Comparison of ENCODE assay signal across 8 mouse cellular contexts in genomic region chr15:81839634-81840033, GRCm38 (mm10). TPM values are rescaled to one million over a fixed set of nuclear protein-coding genes. Genes with fewer than 3 reads are reported as not detected.
DNase-seq lines count a peak whose midpoint lies in the region; ATAC-seq and TF ChIP-seq lines count a peak whose summit lies in the region.
"Had no signal": no experiment of that assay in that cellular context is flagged by ENCODE, and none has a peak within 500 bp of the region (broad histone marks: within the 10 kb centered on the region; RNA-seq: fewer than 3 reads in every experiment).

No protein-coding gene starts in this region.

- H3K27ac ChIP-seq in midbrain, postnatal 0 days (ENCODE audit: low read depth, low read length) = no peak overlapping the region

- peak; percentile 88 for ATAC-seq in midbrain, postnatal 0 days (ENCODE audit: low FRiP score)

- H3K27me3 ChIP-seq in midbrain, postnatal 0 days (ENCODE audit: insufficient read depth, low read length) = no peaks in the 10 kb centered on the region

- H3K4me2 ChIP-seq in midbrain, postnatal 0 days (ENCODE audit: low read depth, low read length, poor library complexity, severe bottlenecking) = no peak overlapping the region

- no peaks in the 10 kb centered on the region for H3K36me3 ChIP-seq in midbrain, postnatal 0 days (ENCODE audit: insufficient read depth, low read length)

- H3K9ac ChIP-seq in midbrain, postnatal 0 days (replicated peaks; ENCODE audit: low read length, poor library complexity, severe bottlenecking) = no peak overlapping the region

- H3K4me1 ChIP-seq in midbrain, postnatal 0 days (ENCODE audit: insufficient read depth, low read length) = no peaks in the 10 kb centered on the region

- intact Hi-C loops in heart, postnatal 25 days (cut with DNase I) = loop anchor here (2.0 kb wide), 1 partner anchor 19 kb away; the partner anchor contains the start of gene Tob2
- intact Hi-C loops in left cerebral cortex, postnatal 10 days (cut with DNase I) = no loop called here

- DNase-seq in Muller cell, postnatal 12 days (ENCODE audit: inconsistent ontology term) = peak; percentile 92
- DNase-seq in adrenal gland, adult 2 months = peak; percentile 93
- DNase-seq in fibroblast of lung, adult 2 months (ENCODE audit: low read depth) = peak; percentile 78
- DNase-seq in heart, postnatal 25 days (ENCODE audit: low spot score) = peak; percentile 91
- DNase-seq in left cerebral cortex, postnatal 10 days (ENCODE audit: extremely low spot score in 1 of 2, low spot score in 2 of 2) = peak; percentile 72 to 84
- DNase-seq in midbrain, postnatal 0 days (ENCODE audit: low spot score) = peak; percentile 91
- DNase-seq in yolk sac, embryonic 10.5 days (ENCODE audit: low spot score) = no peak

- H3K4me3 ChIP-seq in midbrain, postnatal 0 days (ENCODE audit: low read depth, low read length) = no peak overlapping the region
- H3K4me3 ChIP-seq: megakaryocyte, embryonic 14.5 days had no signal

- no peak for TF ChIP-seq CTCF in midbrain, postnatal 0 days (IDR thresholded peaks at IDR 0.05)

- H3K9me3 ChIP-seq in midbrain, postnatal 0 days (ENCODE audit: low read length) = no peaks in the 10 kb centered on the region
- H3K9me3 ChIP-seq: megakaryocyte, embryonic 14.5 days had no signal

- WGBS in midbrain, postnatal 0 days = 50% methylated on average over 5 of the region's 5 CpGs

RNA-seq across cellular contexts. Expression of gene Tob2, which starts 19.0 kb away (rescaled TPM):
- total RNA-seq in adrenal gland, adult 2 months (2021) = 100 to 1,000 TPM in 1 of 2 experiments, 10 to 100 TPM in 1; 96.0 to 102 TPM
- polyA plus RNA-seq in adrenal gland, adult 2 months (2012; rRNA removed) = 69.9 and 76.1 TPM in 2 replicates
- total RNA-seq in heart, postnatal 25 days (2021) = 10 to 100 TPM; 66.9 to 95.5 TPM
- 10 to 100 TPM; 25.5 to 29.9 TPM for total RNA-seq in left cerebral cortex, postnatal 10 days (2021)
- total RNA-seq in midbrain, postnatal 0 days (2014; rRNA removed) = 10.9 and 15.4 TPM in 2 replicates
- 12.2 and 14.2 TPM in 2 replicates for polyA plus RNA-seq in midbrain, postnatal 0 days (2015; fragmentation: Nextera tagmentation; extraction: Ambion mirVana)

RNA-seq across cellular contexts. Expression of gene Phf5a, which starts 32.1 kb away (rescaled TPM):
- total RNA-seq in adrenal gland, adult 2 months (2021) = 10 to 100 TPM; 59.6 to 59.8 TPM
- polyA plus RNA-seq in adrenal gland, adult 2 months (2012; rRNA removed) = 27.7 and 37.1 TPM in 2 replicates
- total RNA-seq in heart, postnatal 25 days (2021) = 10 to 100 TPM; 29.7 to 38.0 TPM
- total RNA-seq in left cerebral cortex, postnatal 10 days (2021) = 10 to 100 TPM; 42.6 to 44.5 TPM
- 31.8 and 34.1 TPM in 2 replicates for total RNA-seq in midbrain, postnatal 0 days (2014; rRNA removed)
- polyA plus RNA-seq in midbrain, postnatal 0 days (2015; fragmentation: Nextera tagmentation; extraction: Ambion mirVana) = 107 and 118 TPM in 2 replicates

RNA-seq across cellular contexts. Expression of gene Aco2, which starts 32.5 kb away (rescaled TPM):
- total RNA-seq in adrenal gland, adult 2 months (2021) = 1,000 to 10,000 TPM; 1,000 to 1,044 TPM
- polyA plus RNA-seq in adrenal gland, adult 2 months (2012; rRNA removed) = 391 and 396 TPM in 2 replicates
- 1,000 to 10,000 TPM; 2,060 to 2,092 TPM for total RNA-seq in heart, postnatal 25 days (2021)
- 100 to 1,000 TPM; 392 to 412 TPM for total RNA-seq in left cerebral cortex, postnatal 10 days (2021)
- 380 and 412 TPM in 2 replicates for total RNA-seq in midbrain, postnatal 0 days (2014; rRNA removed)
- 257 and 279 TPM in 2 replicates for polyA plus RNA-seq in midbrain, postnatal 0 days (2015; fragmentation: Nextera tagmentation; extraction: Ambion mirVana)

RNA-seq across cellular contexts. Expression of gene Tef, which starts 37.4 kb away (rescaled TPM):
- 100 to 1,000 TPM in 1 of 2 experiments, 10 to 100 TPM in 1; 35.0 to 100 TPM for total RNA-seq in adrenal gland, adult 2 months (2021)
- polyA plus RNA-seq in adrenal gland, adult 2 months (2012; rRNA removed) = 35.0 and 69.3 TPM in 2 replicates
- 100 to 1,000 TPM in 1 of 2 experiments, 10 to 100 TPM in 1; 64.1 to 135 TPM for total RNA-seq in heart, postnatal 25 days (2021)
- total RNA-seq in left cerebral cortex, postnatal 10 days (2021) = 100 to 1,000 TPM; 121 to 143 TPM
- total RNA-seq in midbrain, postnatal 0 days (2014; rRNA removed) = 60.1 and 60.6 TPM in 2 replicates
- 23.6 and 25.4 TPM in 2 replicates for polyA plus RNA-seq in midbrain, postnatal 0 days (2015; fragmentation: Nextera tagmentation; extraction: Ambion mirVana)
